Mouse (Mus musculus) liver, adult 2 months (tissue): ENCODE measurements around the gene Bpifb9a. TPM values are rescaled to one million over a fixed set of nuclear protein-coding genes. Genes with fewer than 3 reads are reported as not detected.
A peak's percentile ranks its signal among the peaks of the same experiment; 100 is the strongest.
"Not testable (repeated sequence)": the region's sequence is repeated elsewhere in the genome, so short reads cannot be mapped to it uniquely, and the experiment has no call there.

ENCODE experiments used
- DNase-seq: peaks from one replicate; pipeline ENCODE4 v3.0.0-alpha.2; 2011; ENCODE audit warnings: low read depth, low spot score; ENCODE audit errors: extremely low read depth
- H3K27ac ChIP-seq: fragments of 200-500 bp; replicated peaks from 2 replicates; pipeline ENCODE4 v1.5.1; 2012; ENCODE audit warnings: low read depth, mild to moderate bottlenecking, control low read depth, inconsistent platforms, low read length; ENCODE audit not compliant: insufficient read depth
- H3K27me3 ChIP-seq: fragments of 200-500 bp; 2 replicates; pipeline ENCODE4 v1.6.1; 2012; ENCODE audit warnings: mild to moderate bottlenecking, moderate library complexity, low read length, inconsistent platforms; ENCODE audit not compliant: control insufficient read depth, insufficient read depth
- H3K36me3 ChIP-seq: fragments of 200-500 bp; 2 replicates; pipeline ENCODE4 v1.6.1; 2012; ENCODE audit warnings: low read length, inconsistent platforms; ENCODE audit not compliant: control insufficient read depth, insufficient read depth
- H3K4me1 ChIP-seq: fragments of 200-500 bp; 2 replicates; pipeline ENCODE4 v1.6.1; 2011; ENCODE audit warnings: low read length; ENCODE audit not compliant: control insufficient read depth, insufficient read depth
- H3K4me3 ChIP-seq: fragments of 200-500 bp; 2 replicates; pipeline ENCODE4 v1.5.1; 2011; ENCODE audit warnings: low read depth, mild to moderate bottlenecking, control low read depth, low read length, moderate library complexity; ENCODE audit not compliant: insufficient read depth
- H3K79me2 ChIP-seq: fragments of 200-500 bp; 2 replicates; pipeline ENCODE4 v1.6.1; 2012; ENCODE audit warnings: inconsistent platforms, mild to moderate bottlenecking, low read length, moderate library complexity; ENCODE audit not compliant: control insufficient read depth, insufficient read depth
- H3K9ac ChIP-seq: fragments of 200-500 bp; 2 replicates; pipeline ENCODE4 v1.6.1; 2012; ENCODE audit warnings: low read depth, mild to moderate bottlenecking, control low read depth, inconsistent platforms, low read length
- CTCF ChIP-seq: fragments of 200-500 bp; IDR thresholded peaks from 2 replicates; pipeline ENCODE4 v1.5.1; 2011; ENCODE audit warnings: low read depth, low read length, control low read depth
- POLR2A ChIP-seq: fragments of 200-500 bp; IDR thresholded peaks from 2 replicates; pipeline ENCODE4 v1.6.1; 2011; ENCODE audit warnings: low read length, control low read depth; ENCODE audit not compliant: insufficient read depth; ENCODE audit errors: extremely low read depth
- WGBS: fragments of 180-500 bp; shearing (Covaris S2); methylation state at CpG from one replicate; pipeline ENCODE4 v1.1.7; 2018; 5-methylcytosine and 5-hydroxymethylcytosine counted together
- polyA plus RNA-seq: library from polyadenylated mRNA; depleted of rRNA; stranded (reverse); fragments of >200 nt; gene quantifications from 2 replicates; pipeline ENCODE4 v1.2.3, GENCODE M21; 2012; rRNA removed
- total RNA-seq: library from RNA; depleted of rRNA; stranded (reverse); fragments of >200 nt; gene quantifications from 2 replicates; pipeline ENCODE4 v1.2.3, GENCODE M21; 2014; rRNA removed

Gene Bpifb9a
- total and polyA plus RNA-seq, 2 experiments, result not detected

- Histone ChIP-seq H3K36me3 (no peaks in the 10 kb centered on the region), H3K4me3 (no peak overlapping the region), H3K4me1 (no peaks in the 10 kb centered on the region), H3K27ac (no peak overlapping the region), H3K9ac (no peak overlapping the region), H3K79me2 (no peaks in the 10 kb centered on the region), H3K27me3 (no peaks in the 10 kb centered on the region)
- DNase-seq, result no peak
- TF ChIP-seq POLR2A (no peak), CTCF (no peak)
- WGBS, result 88% methylated on average over 1 of the region's 1 CpGs
Observed at GRCm38 (mm10) chr2:154292833-154293232, 35.2 kb downstream of the Bpifb9a start.

- H3K9ac ChIP-seq, H3K27ac ChIP-seq, H3K27me3 ChIP-seq, H3K4me3 ChIP-seq, H3K36me3 ChIP-seq, H3K4me1 ChIP-seq, DNase-seq, H3K79me2 ChIP-seq: not testable (repeated sequence)
- WGBS, result under 1% methylated on average over 10 of the region's 10 CpGs
- peak; percentile 63 for TF ChIP-seq CTCF
Observed at GRCm38 (mm10) chr2:154294746-154295145, 37.1 kb downstream of the Bpifb9a start.

GRCm38 (mm10) chr2:154300496-154300895, 42.8 kb downstream of the Bpifb9a start:
- H3K27me3 ChIP-seq, result no peaks in the 10 kb centered on the region

DNA sequence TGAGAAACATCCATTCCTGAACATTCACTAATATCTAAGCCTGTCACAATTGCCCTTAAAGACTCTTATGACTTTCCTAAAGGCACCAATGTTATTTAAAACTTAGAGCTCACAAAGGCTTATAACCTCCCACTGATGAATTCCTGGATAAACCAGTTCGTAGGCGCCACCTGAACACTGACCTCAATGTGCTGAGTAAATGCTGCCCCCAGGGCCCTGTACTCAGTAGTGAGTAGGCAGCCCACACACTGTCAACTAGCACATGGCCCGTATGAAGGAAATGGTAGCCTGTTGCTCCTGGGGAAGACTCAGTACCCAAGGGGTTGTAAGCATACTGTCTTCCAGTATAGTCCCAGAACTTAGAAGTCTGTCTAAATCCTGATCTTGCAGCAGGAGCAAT, 44.1 kb downstream of the Bpifb9a start:
- TF ChIP-seq CTCF, result no peak
- no peak for TF ChIP-seq POLR2A
- DNase-seq, result no peak

More at GRCm38 (mm10) chr2:154300496-154300895, 42.8 kb downstream of the Bpifb9a start:
- TF ChIP-seq CTCF (peak; percentile 98), POLR2A (no peak)
- H3K4me1 ChIP-seq, result no peaks in the 10 kb centered on the region
- peak; percentile 51 for DNase-seq
- WGBS, result 35% methylated on average over 1 of the region's 1 CpGs
- no peak overlapping the region for H3K27ac ChIP-seq
- H3K4me3 ChIP-seq, result no peak overlapping the region
- H3K36me3 ChIP-seq, result no peaks in the 10 kb centered on the region
- H3K79me2 ChIP-seq, result no peaks in the 10 kb centered on the region
- no peak overlapping the region for H3K9ac ChIP-seq

GRCm38 (mm10) chr2:154304604-154305003, 47.0 kb downstream of the Bpifb9a start:
- H3K9ac ChIP-seq, H3K36me3 ChIP-seq, H3K79me2 ChIP-seq, DNase-seq, H3K27ac ChIP-seq, H3K4me3 ChIP-seq, H3K27me3 ChIP-seq, H3K4me1 ChIP-seq: not testable (repeated sequence)
- 19% methylated on average over 1 of the region's 3 CpGs for WGBS

More for the DNA sequence above, 44.1 kb downstream of the Bpifb9a start:
- WGBS, result 96% methylated on average over 3 of the region's 3 CpGs
- no peak overlapping the region for H3K4me3 ChIP-seq
- H3K27ac ChIP-seq, result no peak overlapping the region
- H3K79me2 ChIP-seq, result no peaks in the 10 kb centered on the region
- no peaks in the 10 kb centered on the region for H3K27me3 ChIP-seq
- no peak overlapping the region for H3K9ac ChIP-seq
- H3K36me3 ChIP-seq, result no peaks in the 10 kb centered on the region
- no peaks in the 10 kb centered on the region for H3K4me1 ChIP-seq

DNA sequence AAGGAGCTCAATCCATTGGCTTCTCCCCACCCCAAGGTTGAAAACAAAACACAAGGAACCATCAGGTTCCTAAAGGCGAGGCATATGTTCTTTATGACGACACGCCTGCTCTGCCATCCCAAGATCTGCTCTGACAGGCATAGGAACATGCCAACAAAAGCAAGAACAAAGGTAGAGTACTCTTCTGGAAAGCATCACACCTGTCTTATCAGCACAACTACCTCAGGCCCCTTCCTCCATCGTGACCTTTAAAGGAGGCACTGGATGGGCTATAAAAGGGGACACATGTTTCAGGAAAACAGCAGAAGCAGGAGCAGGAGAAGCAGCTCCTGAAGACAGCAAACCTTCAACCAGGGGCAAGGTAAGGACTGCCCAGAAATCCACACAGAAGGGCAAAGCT, 49.3 kb downstream of the Bpifb9a start, which contains the start of gene Bpifb9b:
Gene Bpifb9b, plus strand, starts transcription at position 301 of the 400 bp plus-strand sequence.
- not testable (repeated sequence) for DNase-seq, H3K9ac ChIP-seq, H3K79me2 ChIP-seq, H3K27ac ChIP-seq, H3K4me3 ChIP-seq, H3K36me3 ChIP-seq, H3K27me3 ChIP-seq, H3K4me1 ChIP-seq
- WGBS, result 87% methylated on average over 4 of the region's 4 CpGs

GRCm38 (mm10) chr2:154313771-154314170, 56.1 kb downstream of the Bpifb9a start:
- H3K79me2 ChIP-seq, H3K4me3 ChIP-seq, H3K27ac ChIP-seq, H3K36me3 ChIP-seq, H3K27me3 ChIP-seq, H3K9ac ChIP-seq, H3K4me1 ChIP-seq: not testable (repeated sequence)
- DNase-seq, result peak; percentile 16
- WGBS, result 64% methylated on average over 5 of the region's 5 CpGs

Other genes with a start within 250 kb of the Bpifb9a start
- gene Bpifa2, start 249.6 kb upstream of the Bpifb9a start, total RNA-seq, result not detected in 2 replicates
- gene Bpifa2, start 249.6 kb upstream of the Bpifb9a start, polyA plus RNA-seq, result not detected in 2 replicates
- not detected in 2 replicates for gene Bpifa3, start 127.5 kb upstream of the Bpifb9a start, total RNA-seq
- gene Bpifa3, start 127.5 kb upstream of the Bpifb9a start, polyA plus RNA-seq, result not detected in 2 replicates
- not detected in 2 replicates for gene Bpifa1, start 115.0 kb upstream of the Bpifb9a start, total RNA-seq
- not detected in 2 replicates for gene Bpifa1, start 115.0 kb upstream of the Bpifb9a start, polyA plus RNA-seq
- not detected in 2 replicates for gene Bpifa5, start 95.2 kb upstream of the Bpifb9a start, total RNA-seq
- gene Bpifa5, start 95.2 kb upstream of the Bpifb9a start, polyA plus RNA-seq, result not detected in 2 replicates
- gene Bpifb1, start 67.0 kb upstream of the Bpifb9a start, total RNA-seq, result not detected in 2 replicates
- gene Bpifb1, start 67.0 kb upstream of the Bpifb9a start, polyA plus RNA-seq, result not detected in 2 replicates
- not detected in 2 replicates for gene Bpifb5, start 34.1 kb upstream of the Bpifb9a start, total RNA-seq
- not detected in 2 replicates for gene Bpifb5, start 34.1 kb upstream of the Bpifb9a start, polyA plus RNA-seq
- gene Bpifb9b, start 49.4 kb downstream of the Bpifb9a start, total RNA-seq, result not detected in 2 replicates
- gene Bpifb9b, start 49.4 kb downstream of the Bpifb9a start, polyA plus RNA-seq, result not detected in 2 replicates
- gene Cdk5rap1, start 115.2 kb downstream of the Bpifb9a start, total RNA-seq, result 21.8 and 28.8 TPM in 2 replicates
- gene Cdk5rap1, start 115.2 kb downstream of the Bpifb9a start, polyA plus RNA-seq, result 10.5 and 11.0 TPM in 2 replicates
- 10.3 and 11.3 TPM in 2 replicates for gene Snta1, start 150.2 kb downstream of the Bpifb9a start, total RNA-seq
- 21.4 and 24.7 TPM in 2 replicates for gene Snta1, start 150.2 kb downstream of the Bpifb9a start, polyA plus RNA-seq
- 7.3 and 10.3 TPM in 2 replicates for gene Cbfa2t2, start 178.6 kb downstream of the Bpifb9a start, total RNA-seq
- 4.3 and 4.6 TPM in 2 replicates for gene Cbfa2t2, start 178.6 kb downstream of the Bpifb9a start, polyA plus RNA-seq